Mouse (Mus musculus) lung, adult 18-20 months (tissue): ENCODE data around the gene Vps33a.
"Not testable (repeated sequence)": the region's sequence is repeated elsewhere in the genome, so short reads cannot be mapped to it uniquely, and the experiment has no call there.

Source experiments
- DNase-seq, 2 experiments: peaks; one replicate each; pipeline ENCODE4 v3.0.0; 2022; ENCODE audit warnings: mixed read lengths in 2 of 2

Vps33a gene

DNA sequence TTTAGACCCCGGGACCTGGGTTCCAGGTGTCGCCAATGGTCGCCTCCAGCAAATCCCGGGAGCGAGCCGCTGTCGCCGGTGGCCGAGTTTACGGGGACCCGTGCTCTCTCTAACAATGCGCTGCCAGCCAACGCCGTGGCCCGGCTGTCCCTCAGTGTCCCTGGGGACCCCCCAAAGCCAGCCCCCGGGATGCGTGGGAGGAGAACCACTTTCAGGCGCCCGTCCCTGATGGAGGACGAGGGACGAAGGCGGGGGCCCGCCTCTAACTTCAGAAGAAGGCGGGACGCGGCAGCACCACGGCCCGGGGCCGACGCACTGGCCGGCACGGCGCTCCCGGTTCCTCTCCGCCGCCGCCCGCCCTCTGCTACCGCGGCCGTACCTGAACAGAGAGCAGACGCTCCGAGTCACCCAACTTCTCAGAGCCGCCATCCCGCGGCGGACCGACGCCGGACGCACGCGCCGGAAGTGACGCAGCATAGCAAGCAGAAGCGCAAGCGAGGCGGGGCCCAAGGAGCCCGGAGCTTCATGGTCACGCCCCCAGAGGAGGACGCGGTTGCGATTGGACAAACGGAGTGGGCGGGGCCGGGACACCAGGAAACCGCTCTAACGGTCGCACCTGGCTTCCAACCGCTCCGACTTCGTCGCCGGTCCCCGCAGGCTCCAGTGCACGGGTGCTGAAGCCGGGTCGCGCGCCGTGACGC lies 49.0 kb downstream of the Vps33a start, which contains the start of gene Diablo:
Gene Diablo (minus strand): TSS at position 485 of the 701 bp plus-strand sequence.
- peak; percentile 98 to 99 for DNase-seq

DNA sequence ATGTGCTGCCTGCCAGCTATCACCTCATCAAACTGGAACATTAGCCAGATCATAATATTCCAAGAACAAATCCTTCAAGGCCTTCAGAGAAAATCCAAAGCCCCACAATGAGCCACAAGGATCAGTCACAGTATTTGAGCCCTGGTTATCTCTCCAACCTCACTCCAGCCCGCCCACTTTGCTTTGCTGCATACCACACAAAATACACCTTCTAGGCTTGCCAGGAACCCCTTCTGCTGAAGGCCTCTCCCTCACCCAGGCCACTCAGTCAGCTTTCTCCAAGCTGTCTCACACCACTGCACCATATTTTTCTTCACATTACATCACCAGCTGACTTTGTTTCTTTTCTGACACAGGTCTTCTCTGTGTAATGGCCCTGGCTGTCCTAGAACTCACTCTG lies 50.7 kb downstream of the Vps33a start:
- no peak for DNase-seq

DNA sequence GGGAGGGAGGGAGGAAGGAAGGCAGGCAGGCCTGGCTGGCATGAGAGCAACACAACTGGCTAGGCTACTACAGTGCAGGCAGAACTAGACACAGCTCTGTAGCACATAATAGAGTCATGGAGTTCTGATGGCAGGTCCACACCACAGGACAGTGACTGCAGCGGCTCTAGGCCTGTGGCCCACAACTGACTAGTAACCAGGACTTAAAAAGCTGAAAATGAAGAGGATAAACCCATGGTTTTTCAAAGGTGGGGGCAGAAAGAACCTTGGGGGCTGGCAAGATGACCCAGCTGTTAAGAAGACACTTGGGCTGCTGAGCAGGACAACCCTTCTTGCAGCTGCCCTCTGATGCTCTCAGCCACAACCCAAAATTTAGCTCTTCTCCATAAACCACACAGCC lies 51.2 kb downstream of the Vps33a start:
- no peak for DNase-seq

DNA sequence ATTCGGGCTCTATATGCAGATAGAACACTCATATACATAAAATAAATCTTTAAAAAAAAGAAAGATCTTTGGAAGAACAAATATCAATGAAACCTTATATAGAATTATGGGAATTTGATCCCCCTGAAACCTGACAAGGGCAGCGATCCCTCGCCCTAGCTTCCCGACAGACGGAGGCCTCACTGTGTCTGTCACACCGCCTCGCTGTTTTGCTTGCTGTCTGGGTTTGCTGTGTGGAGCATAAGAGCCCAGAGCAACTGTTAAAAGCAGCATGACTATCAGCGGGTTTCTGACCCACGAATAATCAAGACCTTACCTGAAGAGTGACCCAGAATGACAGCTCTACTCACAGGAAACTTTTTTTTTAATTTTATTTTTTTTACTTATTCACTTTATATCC lies 52.2 kb downstream of the Vps33a start:
- no peak for DNase-seq

DNA sequence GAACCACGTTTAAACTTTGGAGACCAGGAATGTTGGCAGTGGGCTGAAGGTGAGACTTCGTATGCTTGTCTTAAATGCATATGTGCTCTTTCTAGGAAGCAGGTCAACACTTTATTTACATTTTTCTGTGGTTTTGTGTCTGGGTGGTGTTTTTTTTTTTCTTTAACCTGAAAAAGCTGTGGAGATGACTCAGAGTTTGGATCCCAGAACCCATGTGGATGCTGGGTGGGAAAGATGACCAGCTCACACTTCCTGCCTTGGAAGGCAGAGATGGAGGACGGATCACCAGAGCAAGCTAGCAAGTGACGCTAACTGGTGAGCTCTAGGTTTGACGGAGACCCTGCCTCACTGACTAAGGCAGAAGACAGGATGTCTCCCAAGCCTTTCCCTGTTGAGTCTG lies 58.0 kb downstream of the Vps33a start:
- no peak for DNase-seq

DNA sequence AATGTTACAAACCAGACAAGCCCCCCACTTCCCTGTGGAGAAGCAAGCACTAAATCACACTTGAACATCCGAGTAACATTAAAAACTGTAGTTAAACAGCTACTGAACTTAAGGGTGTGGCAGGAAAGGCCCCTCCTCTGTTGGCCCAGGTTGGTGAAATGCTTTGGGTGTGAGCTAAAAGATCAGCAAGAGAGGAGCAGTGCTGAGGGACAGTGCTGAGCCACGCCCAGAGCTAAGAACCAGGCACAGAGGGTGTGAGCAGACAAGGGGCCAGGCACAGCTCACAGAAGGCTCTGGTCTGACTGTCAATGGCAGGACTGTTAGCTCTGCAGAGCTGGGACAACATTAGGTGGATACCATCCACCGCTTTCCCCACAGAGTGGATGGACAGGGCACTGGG lies 60.7 kb downstream of the Vps33a start:
- DNase-seq, result no peak

DNA sequence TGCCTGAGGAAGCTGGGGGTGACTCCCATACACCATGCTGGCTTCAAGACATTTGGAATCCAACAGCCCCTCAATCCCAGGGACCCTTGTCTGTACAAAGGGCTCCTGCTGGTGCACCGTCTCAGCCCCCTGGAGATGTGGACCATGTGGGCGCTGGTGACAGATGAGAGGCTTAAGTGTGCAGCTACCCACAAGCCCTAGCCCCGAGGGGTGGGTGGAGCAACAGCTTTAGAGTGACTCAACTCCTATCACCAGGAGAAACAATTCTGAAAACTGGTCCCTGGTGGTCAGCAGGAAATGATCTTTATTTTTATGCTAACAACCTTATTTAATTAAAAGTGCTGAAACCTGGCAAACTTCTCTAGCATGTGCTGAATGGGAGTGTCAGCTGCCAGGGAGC lies 61.4 kb downstream of the Vps33a start:
- not testable (repeated sequence) for DNase-seq

DNA sequence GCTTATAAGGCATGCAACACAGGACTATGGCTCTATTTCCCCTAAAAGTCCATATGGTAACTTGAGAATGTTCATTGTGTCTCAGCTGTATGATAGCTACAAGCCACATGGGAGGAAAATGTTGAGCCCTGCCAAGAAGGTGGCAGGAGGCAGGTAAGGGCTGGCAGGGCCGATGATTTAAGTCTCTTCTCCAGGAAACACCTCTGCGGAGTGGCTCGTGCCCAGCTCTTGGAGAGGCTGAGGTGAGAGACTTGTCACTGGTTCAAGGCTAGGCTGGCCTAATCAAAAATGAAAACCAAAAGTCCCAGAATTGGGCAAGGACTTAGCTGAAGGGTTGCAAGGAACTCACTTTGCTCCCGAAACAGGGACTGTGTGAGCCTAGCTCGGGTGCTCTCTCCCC lies 62.7 kb downstream of the Vps33a start, which contains the start of gene B3gnt4:
Gene B3gnt4 (plus strand): TSS at position 301 of the 400 bp plus-strand sequence.
- no peak for DNase-seq

DNA sequence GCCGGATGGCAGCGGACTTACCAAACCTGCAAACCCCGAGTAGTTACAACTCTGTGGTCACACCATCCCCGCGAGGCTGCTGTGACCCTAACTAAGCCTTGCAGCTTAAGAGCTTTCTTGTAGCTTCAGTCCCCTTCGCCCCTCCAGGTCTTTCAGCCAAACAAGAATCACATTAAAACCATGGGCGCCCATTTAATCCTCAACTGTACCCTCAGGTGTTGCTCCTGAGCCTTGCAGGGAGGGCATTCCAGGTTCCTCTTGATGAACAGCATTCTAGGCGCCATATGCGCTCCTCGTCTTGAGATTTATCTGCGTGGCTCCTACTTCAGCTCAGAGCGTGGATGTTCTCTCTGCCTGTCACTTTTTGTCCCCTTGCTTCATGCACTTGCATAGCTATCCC lies 63.9 kb downstream of the Vps33a start:
- no peak for DNase-seq

DNA sequence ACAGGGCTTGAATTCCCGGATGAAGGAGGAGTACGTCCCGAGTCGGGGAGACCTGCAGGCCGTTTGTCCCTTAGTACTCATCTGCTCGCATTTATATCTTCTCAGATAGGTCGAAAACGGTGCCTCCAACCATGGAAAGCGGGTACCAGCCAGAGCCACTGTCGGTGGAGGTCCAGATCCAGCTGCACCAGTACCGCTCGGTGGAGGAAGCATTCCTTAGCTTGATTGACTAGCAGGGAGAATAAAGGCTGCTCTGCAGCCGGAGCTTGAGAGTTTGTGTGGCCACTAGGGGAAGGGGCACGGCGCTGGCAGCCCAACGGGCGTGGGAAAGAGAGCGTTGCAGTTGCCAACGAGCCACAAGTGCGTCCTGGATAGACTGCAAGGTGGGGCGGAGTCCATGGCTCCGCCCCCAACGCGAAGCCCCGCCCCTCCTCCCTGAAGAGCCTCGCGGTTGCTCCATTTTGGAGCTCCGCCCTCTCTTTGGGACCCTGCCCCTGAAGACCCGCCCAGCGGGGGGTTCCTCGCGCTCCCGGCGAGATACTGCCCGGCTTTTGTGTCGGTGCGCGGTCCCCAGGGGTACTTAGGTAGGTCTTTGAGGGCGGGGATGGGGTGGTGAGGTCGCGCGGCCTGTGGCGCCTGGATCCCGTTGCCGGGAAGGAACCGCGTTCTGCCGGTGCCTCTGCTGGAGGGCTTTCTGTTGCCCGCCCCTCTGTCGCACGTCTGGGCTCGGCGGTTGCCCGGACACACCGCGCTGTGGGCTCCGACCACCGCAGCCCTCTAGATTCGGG lies 64.7 kb downstream of the Vps33a start:
- DNase-seq, result peak; percentile 79 to 88

DNA sequence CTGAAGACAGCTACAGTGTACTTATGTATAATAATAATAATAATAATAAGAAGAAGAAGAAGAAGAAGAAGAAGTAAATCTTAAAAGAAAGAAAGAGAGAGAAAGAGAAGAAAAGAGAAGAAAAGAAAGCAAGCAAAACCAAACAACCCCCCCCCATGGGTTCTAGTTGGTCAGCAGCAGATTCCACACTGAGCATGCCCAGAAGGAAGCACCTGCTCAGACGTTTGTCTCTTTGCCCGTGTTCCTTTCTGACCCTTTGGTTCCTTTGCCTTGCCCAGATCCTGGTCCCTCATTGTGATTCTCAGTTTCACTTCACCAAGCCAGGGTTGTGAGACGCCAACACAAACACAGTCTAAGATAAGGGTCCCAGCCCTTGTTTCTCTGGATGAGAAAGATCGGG lies 70.9 kb downstream of the Vps33a start:
- DNase-seq, result no peak

DNA sequence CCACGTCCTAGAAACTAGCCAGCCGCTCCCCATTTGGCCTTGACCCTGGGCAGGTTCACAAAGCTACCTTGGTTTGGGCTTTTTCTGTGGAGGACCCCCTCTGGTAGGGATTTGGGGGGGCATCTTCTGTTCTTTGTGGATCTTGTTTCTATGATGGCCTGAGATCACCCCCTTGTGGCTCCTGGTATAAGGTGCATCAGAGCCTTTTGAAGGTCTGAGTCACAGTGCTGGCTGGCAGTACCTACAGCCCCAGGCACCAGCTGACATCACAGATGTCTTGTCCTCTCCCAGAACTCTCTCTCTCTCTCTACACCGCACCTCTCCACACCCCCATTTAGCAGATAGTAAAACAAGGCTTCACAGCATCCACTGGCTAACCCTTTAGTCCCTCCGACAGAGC lies 73.1 kb downstream of the Vps33a start:
- no peak for DNase-seq

DNA sequence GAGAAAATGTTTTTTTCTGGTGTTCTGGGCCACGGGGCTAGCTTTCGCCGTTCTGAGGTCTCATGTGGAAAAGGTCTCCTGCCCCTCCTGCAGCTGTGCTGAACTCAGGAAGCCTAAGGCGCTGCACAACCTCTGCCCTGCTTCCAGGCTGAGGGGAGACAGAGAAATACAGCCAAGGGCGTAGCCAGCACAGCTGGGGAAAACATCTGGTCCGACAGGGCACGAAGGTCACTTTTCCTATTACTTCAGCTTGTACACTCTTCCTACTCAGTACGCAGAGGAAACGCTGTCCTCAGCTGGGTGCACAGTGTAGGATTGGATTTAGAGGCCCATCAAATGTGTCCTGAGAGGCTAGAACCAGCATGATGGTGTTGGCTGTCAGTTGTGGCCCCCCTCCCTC lies 82.9 kb downstream of the Vps33a start:
- no peak for DNase-seq

DNA sequence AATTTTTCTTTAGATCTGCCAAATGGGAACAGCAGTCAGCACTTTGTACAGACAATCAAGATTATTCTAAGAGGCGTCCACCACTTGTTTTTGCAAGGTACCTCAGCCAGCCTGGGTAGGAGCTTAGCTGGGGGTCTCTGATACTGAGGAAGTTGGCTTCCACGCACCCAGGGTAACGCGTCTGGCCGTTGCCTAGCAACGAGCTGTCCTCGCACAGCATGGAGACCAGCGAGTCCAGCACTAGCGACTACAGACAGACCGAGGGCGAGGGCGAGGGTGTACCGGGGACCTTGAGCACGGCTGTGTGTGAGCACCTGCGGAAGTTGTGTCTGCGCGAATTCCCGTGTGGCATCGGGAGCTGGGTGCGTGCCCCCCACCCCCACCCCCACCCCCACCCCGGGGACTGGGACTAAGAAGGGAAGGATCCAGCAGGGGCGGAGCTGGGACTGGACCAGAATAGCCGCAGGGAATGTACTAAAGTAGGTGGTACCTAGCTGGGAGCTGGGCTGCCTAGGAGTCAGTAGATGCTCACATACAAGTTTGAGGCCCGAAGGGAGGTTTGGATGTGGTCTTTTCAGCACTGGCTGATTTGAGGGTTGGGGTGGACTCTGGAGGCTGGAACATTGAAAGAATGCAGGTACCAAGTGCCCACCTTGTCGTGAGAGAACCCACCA lies 83.6 kb downstream of the Vps33a start, which contains the start of the genes Lrrc43 and Il31:
Gene Lrrc43 (plus strand): TSS at position 194 of the 674 bp plus-strand sequence.
Gene Il31 (minus strand): TSS at position 378 of the 674 bp plus-strand sequence.
- no peak for DNase-seq

DNA sequence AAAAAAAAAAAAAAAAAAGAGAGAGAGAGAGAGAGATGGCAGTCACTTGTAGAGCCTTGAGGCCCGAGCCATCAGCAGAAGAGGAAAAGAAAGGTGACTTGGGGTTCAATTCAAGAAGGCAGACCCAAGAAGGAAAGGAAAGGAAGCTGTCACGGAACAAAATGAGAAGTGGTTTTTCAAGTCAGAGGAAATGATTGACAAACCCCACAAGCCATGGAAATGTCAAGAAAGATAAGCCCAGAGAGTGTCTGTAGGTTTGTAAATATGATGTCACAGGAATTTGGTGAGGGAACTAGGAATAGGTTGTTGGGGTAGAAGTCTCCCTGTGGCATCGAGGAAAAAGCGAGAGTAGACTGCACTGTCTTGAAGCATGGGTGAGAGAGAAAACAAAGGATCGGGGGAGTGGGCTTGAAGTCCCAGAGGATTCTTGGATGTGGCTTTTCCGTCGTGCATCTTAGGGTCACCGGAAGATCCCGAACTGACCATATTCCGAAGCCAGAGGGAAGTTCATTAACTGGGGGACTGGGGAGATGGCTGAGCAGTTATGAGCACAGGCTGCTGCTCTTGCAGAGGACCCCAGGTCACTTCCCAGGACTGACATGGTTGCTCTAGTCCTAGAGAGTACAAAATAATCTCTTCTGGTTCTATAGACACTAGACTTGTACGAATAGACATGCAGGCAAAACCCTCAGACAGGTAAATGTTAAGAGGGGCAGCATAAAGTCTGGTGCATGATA lies 85.0 kb downstream of the Vps33a start:
- DNase-seq, result no peak
